Mouse (Mus musculus) kidney, embryonic 16.5 days (tissue): ENCODE data around the gene Pdik1l. TPM values are rescaled to one million over a fixed set of nuclear protein-coding genes. Genes with fewer than 3 reads are reported as not detected.

ENCODE experiments used
- ATAC-seq: fragments of 200-750 bp; cut with Nextera tagmentation; 2 replicates; pipeline ENCODE4 v1.8.0; 2017; ENCODE audit warnings: moderate TSS enrichment; ENCODE audit not compliant: low FRiP score, low TSS enrichment
- H3K27ac ChIP-seq: fragments of 300-500 bp; sonication (generic); 2 replicates; pipeline ENCODE4 v1.5.1; 2014; ENCODE audit warnings: low read length
- H3K27me3 ChIP-seq: fragments of 300-500 bp; sonication (generic); 2 replicates; pipeline ENCODE4 v1.6.1; 2014; ENCODE audit warnings: low read length, control low read depth, mixed read lengths; ENCODE audit not compliant: insufficient read depth
- H3K36me3 ChIP-seq: fragments of 300-500 bp; sonication (generic); 2 replicates; pipeline ENCODE4 v1.6.1; 2014; ENCODE audit warnings: low read length, control low read depth, mixed read lengths; ENCODE audit not compliant: insufficient read depth
- H3K4me1 ChIP-seq: fragments of 300-500 bp; sonication (generic); 2 replicates; pipeline ENCODE4 v1.6.1; 2014; ENCODE audit warnings: low read length, control low read depth, mixed read lengths; ENCODE audit not compliant: insufficient read depth
- H3K4me2 ChIP-seq: fragments of 300-500 bp; sonication (generic); replicated peaks from 2 replicates; pipeline ENCODE4 v1.6.1; 2014; ENCODE audit warnings: low read depth, low read length
- H3K4me3 ChIP-seq: fragments of 300-500 bp; sonication (generic); 2 replicates; pipeline ENCODE4 v1.5.1; 2014; ENCODE audit warnings: mild to moderate bottlenecking, low read length
- H3K9ac ChIP-seq: fragments of 300-500 bp; sonication (generic); replicated peaks from 2 replicates; pipeline ENCODE4 v1.6.1; 2014; ENCODE audit warnings: low read length
- H3K9me3 ChIP-seq: fragments of 300-500 bp; sonication (generic); 2 replicates; pipeline ENCODE4 v1.6.1; 2016; ENCODE audit warnings: low read length, control low read depth
- WGBS: fragments of 180-500 bp; shearing (Covaris S2); extraction: QIAGEN DNeasy Blood & Tissue Kit; methylation state at CpG from one replicate; pipeline ENCODE4 v1.1.7; 2014; 5-methylcytosine and 5-hydroxymethylcytosine counted together
- polyA plus RNA-seq: library from polyadenylated mRNA; unstranded; fragments of >200 nt; fragmentation: Nextera tagmentation; extraction: Ambion mirVana; gene quantifications from 2 replicates; pipeline ENCODE4 v1.2.1, GENCODE M21; 2015

Gene Pdik1l
- polyA plus RNA-seq, 1 experiment from 2014 or later: 20.2 TPM

GRCm38 (mm10) chr4:134227194-134227593 lies 60.5 kb downstream of the Pdik1l start, which contains the start of gene Catsper4:
Catsper4 (minus strand) TSS chr4:134227383.
- ATAC-seq: no peak
- WGBS: 63% methylated on average over 8 of the region's 8 CpGs

More at GRCm38 (mm10) chr4:134227194-134227593, 60.5 kb downstream of the Pdik1l start, which contains the start of gene Catsper4:
- no peak within 1 kb of the TSS for H3K27ac ChIP-seq
- H3K4me1 ChIP-seq: peaks cover 18% of the 10 kb centered on the region
- no peak within 1 kb of the TSS for H3K9ac ChIP-seq
- no peaks in the 10 kb centered on the region for H3K9me3 ChIP-seq
- no peaks in the 10 kb centered on the region for H3K36me3 ChIP-seq
- no peak within 1 kb of the TSS for H3K4me3 ChIP-seq
- no peak within 1 kb of the TSS for H3K4me2 ChIP-seq
- H3K27me3 ChIP-seq: no peaks in the 10 kb centered on the region

Other genes with a start within 250 kb of the Pdik1l start
- not detected in 2 replicates for gene Zfp683, start 234.1 kb downstream of the Pdik1l start, polyA plus RNA-seq
- gene Crybg2, start 227.1 kb downstream of the Pdik1l start, polyA plus RNA-seq: 4.2 and 4.5 TPM in 2 replicates
- 7.4 and 7.6 TPM in 2 replicates for gene Cd52, start 192.8 kb downstream of the Pdik1l start, polyA plus RNA-seq
- 13.5 and 13.8 TPM in 2 replicates for gene Ubxn11, start 185.3 kb downstream of the Pdik1l start, polyA plus RNA-seq
- 389 and 435 TPM in 2 replicates for gene Sh3bgrl3, start 159.1 kb downstream of the Pdik1l start, polyA plus RNA-seq
- gene Cep85, start 100.8 kb downstream of the Pdik1l start, polyA plus RNA-seq: 112 and 141 TPM in 2 replicates
- gene Gm7534, start 84.9 kb downstream of the Pdik1l start, polyA plus RNA-seq: 0.25 and 0.28 TPM in 2 replicates
- 0.24 and 0.35 TPM in 2 replicates for gene Catsper4, start 60.5 kb downstream of the Pdik1l start, polyA plus RNA-seq
- 9.6 and 10.9 TPM in 2 replicates for gene Cnksr1, start 49.5 kb downstream of the Pdik1l start, polyA plus RNA-seq
- 0.62 and 0.67 TPM in 2 replicates for gene E130218I03Rik, start 44.2 kb downstream of the Pdik1l start, polyA plus RNA-seq
- gene Zfp593, start 42.3 kb downstream of the Pdik1l start, polyA plus RNA-seq: 15.0 and 15.8 TPM in 2 replicates
- gene Gm30191, start 41.0 kb downstream of the Pdik1l start, polyA plus RNA-seq: not detected in 2 replicates
- gene Grrp1, start 33.8 kb downstream of the Pdik1l start, polyA plus RNA-seq: 12.2 and 12.8 TPM in 2 replicates
- 3.3 and 4.1 TPM in 2 replicates for gene Trim63, start 27.2 kb upstream of the Pdik1l start, polyA plus RNA-seq
- 0.92 and 1.4 TPM in 2 replicates for gene Slc30a2, start 55.3 kb upstream of the Pdik1l start, polyA plus RNA-seq
- 0.32 and 0.61 TPM in 2 replicates for gene Extl1, start 96.0 kb upstream of the Pdik1l start, polyA plus RNA-seq
- gene Pafah2, start 108.4 kb upstream of the Pdik1l start, polyA plus RNA-seq: 19.5 and 20.1 TPM in 2 replicates
- gene Stmn1, start 180.4 kb upstream of the Pdik1l start, polyA plus RNA-seq: 1,595 and 1,651 TPM in 2 replicates
- gene Paqr7, start 208.8 kb upstream of the Pdik1l start, polyA plus RNA-seq: 3.3 and 4.4 TPM in 2 replicates
- 15.1 and 16.3 TPM in 2 replicates for gene Aunip, start 223.1 kb upstream of the Pdik1l start, polyA plus RNA-seq
- gene Mtfr1l, start 247.5 kb upstream of the Pdik1l start, polyA plus RNA-seq: 126 and 127 TPM in 2 replicates